Mouse (Mus musculus) neural tube, embryonic 10.5 days (tissue): ENCODE measurements around the gene Scrn1.

Experiments
- DNase-seq: peaks from one replicate; pipeline ENCODE4 v3.0.0-alpha.2; 2017; ENCODE audit warnings: low spot score; ENCODE audit errors: extremely low spot score

Scrn1 gene

DNA sequence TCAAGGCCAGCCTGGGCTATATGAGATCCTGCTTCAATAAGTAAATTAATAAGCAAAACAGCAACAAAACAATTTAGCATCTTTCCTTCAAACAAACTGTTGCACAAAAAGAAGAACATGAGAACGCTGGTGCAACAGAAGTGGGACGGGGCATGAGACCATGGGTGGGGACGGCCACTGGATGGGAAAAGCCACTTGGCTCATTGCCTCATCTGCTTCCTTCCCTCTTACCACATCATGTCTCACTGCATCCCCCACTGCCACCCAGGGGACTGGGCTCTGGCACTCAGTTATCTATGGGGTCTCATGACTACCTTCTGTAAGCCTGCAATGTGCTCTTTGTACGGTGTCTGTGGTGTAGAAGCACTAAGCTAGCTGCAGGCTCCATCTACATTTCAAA lies 30.8 kb downstream of the Scrn1 start:
- no peak for DNase-seq

DNA sequence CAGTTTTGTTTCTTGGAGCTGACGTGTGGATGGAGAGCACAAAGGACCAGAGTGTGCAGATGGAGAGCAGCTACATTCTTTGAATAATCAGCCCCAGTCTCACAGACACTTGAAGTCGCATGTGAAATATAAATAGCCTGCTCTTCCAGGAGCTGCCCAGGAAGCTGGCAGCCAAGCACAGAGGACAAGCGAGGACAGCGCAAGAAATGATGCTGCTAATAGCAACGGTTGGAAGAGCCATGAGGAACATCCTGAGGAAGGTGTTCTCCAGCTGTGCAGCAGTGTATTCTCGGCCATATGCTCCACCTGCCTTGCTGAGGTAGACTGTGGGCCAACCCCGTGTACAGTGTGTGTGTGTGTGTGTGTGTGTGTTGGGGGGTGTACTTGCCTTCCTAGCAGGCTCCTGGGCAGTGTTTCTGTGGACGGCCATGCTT lies 35.2 kb downstream of the Scrn1 start:
- DNase-seq: no peak

DNA sequence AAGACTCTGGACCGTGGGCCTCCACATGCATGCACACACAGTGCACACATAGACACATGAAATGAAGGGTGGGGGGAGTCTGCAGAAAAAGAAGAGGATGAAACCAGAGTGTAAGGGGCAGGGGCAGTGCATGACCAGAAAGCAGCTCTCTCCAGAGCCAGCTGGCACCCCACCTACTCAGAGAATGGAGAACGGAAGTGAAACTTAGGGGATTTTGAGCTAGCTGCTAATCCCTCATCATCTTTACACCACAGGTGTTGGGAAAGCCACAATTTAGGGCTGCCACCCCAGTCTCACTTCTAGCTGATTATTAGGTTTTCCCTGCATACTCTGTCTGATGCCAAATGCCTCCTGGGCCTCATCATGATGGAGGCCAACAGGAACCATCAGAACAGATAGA lies 36.1 kb downstream of the Scrn1 start:
- DNase-seq: no peak

DNA sequence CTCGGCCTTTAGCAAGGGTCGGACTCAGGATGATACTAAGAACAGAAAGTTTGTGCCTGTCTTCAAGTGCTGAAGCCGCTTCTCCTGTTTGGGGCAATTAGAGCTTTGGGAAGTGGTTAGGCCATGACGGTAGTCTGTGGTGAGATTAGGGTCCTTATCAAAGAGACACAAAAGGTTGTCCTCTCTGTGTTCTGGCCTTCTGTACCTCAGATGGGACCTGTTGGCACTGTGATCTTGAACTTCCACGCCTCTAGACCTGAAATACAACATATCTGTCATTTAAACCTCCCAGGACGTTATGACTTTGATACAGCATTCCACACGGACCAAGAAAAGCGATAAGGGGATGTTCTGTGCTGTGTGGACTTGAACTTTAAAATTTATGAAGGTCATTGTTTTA lies 37.6 kb downstream of the Scrn1 start:
- no peak for DNase-seq

DNA sequence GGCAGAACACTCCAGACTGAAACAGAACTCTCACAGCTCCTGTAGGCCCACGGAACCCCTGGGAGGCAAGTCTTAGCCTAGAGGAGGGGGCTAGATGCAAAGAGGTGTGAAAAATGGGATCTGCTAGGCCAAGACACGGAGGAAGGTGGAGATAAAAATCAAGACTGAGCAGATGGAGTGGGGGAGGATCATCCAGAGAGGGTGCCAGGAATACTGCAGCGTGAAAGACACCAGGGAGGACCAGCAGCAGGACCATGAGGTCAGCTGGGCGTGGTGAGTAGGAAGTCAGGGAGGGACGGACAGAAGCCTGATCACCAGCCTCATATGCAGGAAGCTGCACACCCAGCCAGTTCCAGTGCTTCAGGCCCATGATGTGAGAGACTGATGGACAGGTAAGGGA lies 47.5 kb downstream of the Scrn1 start:
- no peak for DNase-seq

DNA sequence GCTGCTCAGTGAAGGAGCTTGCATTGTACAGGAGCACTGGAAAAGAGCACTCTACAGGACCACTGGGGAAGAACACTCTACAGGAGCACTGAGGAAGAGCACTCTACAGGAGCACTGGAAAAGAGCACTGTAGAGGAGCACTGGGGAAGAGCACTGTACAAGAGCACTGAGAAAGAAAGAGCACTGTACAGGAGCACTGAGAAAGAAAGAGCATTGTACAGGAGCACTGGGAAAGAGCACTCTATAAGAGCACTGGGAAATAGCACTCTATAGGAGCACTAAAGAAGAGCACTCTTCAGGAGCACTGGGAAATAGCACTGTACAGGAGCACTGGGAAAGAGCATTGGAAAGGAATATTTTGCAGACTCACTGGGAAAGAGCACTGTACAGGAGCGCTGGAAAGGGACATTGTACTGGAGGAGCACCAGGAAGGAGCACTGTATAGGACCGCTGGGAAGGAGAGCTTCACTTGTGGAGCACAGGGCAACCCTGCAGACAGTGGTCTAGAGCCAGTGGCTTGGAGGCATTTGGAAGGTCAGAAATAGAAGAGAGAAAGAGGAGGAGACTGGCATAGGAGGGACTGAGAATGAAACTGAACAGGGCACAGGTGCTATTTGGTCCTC lies 49.7 kb downstream of the Scrn1 start:
- DNase-seq: no peak

DNA sequence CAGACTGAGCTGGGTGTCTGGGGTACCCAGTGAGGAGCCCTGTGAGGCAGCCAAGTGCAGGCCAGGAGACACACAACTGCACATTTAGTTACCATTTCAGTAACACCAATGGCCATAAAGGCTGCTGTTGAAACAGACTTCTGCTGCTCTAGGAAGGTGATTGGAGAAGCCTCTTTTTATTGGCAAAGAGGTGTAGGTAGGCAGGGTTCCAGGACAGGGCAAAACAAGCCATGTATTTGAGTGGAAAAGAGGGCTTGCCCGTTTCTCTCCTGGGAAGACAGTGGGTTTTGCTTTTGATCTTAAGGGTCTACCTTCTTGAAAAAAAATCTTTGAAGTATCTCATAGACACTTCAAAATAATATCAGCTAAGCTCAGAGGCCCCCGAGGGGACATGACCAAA lies 54.0 kb downstream of the Scrn1 start:
- DNase-seq: no peak

DNA sequence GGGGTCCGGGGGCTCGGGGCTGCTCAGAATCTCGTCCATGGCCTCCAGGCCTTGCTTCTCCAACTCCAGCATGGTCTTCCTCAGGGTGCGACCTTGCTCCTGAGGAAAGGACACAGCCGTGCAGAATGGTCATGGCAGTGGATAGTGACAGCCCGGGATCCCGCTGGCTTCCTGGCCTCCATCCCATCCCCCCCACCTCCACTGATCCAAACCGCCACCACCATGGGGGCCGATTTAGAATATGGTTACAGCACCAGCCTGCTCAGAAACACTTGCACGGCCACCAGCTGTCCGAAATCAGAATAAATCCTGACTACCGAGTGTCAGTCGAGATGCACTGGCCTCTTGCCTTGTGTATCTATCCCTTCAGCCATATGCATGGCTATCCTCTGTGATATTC lies 57.0 kb downstream of the Scrn1 start:
- no peak for DNase-seq

DNA sequence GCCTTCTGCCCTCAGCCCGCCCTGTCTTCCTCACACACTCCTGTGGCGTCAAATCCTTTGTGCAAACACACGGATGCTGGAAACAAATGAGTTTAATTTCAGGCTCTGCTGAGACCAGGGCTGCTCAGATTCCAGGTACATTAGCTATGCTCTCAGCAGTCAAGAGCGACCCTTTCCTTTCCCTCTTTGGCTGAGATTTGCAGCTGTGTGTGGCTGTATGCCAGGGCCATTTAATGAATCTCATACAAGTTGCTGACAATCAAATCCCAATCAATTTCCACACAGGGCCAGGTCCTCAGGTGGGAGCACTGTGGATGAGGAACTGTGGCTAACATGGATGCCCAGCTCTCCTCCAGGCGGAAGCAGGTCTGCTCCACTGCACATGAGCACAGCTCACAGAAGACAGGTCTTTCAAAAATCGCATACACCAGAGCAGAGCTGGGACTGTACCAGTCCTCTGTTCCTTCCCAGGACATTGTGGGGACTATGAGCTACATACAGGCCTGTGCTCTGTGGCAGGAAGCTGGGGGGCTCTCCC lies 58.0 kb downstream of the Scrn1 start:
- DNase-seq: no peak

DNA sequence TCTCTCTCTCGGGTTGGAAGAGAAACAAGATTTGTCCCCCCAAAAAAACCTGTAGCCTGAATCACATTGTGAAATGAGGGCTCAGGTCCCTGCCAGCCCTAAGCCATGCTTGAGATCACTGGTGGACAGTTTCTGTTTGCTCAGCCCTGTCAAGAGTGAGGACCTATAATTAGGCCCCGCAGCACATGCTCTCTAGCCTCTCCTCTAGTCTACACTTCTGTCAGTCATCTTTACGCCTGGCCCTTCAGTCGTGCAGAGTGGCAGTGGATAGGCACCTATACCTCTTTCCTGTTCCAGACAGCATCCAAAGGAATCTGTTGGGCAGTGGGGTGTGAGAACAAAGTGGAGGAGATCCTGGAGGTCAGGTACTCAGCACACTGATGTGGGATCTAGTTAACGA lies 58.5 kb downstream of the Scrn1 start:
- DNase-seq: no peak

DNA sequence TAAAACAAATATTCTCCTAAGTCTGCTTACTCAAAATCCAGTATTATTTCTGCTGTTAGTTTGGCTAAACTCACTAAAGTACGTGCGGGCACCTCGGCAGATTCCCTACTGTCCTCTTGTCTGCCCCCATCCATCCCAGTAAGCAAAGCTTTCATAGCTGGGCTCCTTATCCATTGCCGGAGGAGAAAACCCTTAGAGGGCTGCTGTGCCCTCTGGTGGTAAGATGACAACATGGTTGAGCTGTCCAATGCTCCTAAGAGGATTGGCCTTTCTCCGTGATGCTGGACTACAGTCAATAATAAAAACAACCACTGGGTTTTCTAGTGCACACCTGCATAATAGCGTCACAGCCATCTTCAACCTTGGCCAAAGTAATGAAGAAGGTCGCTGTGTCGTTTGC lies 59.3 kb downstream of the Scrn1 start:
- DNase-seq: no peak

DNA sequence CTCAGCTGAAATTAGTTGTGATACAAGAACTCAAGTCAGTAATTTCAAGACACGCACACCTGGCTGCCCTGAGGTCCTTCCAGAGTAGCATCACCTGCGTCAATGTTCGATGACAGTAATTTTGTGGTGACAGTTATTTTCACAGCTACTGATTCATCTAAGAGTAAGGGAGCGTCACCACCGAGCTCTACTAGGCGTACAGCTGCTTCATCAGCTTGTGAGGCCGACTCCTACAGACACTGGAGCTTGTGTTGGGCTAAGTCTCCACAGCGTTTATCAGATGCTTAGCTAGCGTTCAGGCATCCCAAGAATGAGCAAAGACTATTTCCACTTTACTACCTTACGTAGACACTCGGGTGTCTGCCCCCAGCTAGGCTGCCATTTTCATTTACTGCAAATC lies 60.0 kb downstream of the Scrn1 start:
- no peak for DNase-seq

DNA sequence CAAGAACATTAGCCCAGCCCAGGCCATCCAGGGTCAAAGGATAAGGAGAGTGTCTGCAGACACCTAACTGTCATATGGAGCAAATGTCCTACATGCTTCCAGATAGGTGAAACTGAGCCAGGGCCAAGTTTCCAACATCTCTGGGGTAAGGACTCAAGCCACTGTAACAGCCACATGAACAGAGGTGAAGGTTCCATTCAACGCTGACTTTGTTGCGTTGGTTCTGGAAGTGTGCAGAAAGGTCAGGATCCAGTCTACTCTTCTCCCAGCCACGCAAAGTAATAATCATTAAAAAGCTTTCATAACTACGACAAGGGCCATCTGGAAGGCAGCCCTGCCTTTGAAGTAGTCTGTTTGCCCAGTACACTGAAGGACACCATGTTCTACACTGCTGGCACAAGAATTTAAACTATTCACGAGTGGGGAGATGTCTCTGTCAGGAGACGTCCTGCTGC lies 63.6 kb downstream of the Scrn1 start:
- no peak for DNase-seq

DNA sequence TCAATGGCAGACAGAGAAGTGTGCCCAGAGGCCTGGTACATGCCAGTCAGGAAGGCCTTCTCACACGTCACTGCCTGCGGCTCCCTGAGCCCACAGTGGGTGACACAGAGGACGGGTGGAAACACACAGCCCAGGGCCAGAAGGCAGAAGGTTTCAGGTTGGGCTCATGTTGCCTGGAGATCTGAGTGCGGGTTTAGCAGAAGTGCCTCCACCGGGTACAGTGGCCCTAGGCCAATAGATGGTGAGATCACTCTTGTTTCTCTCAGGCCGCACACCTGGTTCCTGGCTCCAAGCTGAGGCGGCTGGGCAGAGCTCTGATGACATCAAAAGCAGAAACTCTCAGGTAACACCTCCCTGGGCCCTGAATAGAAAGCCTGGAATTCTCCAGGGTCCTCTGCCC lies 70.1 kb downstream of the Scrn1 start:
- no peak for DNase-seq

DNA sequence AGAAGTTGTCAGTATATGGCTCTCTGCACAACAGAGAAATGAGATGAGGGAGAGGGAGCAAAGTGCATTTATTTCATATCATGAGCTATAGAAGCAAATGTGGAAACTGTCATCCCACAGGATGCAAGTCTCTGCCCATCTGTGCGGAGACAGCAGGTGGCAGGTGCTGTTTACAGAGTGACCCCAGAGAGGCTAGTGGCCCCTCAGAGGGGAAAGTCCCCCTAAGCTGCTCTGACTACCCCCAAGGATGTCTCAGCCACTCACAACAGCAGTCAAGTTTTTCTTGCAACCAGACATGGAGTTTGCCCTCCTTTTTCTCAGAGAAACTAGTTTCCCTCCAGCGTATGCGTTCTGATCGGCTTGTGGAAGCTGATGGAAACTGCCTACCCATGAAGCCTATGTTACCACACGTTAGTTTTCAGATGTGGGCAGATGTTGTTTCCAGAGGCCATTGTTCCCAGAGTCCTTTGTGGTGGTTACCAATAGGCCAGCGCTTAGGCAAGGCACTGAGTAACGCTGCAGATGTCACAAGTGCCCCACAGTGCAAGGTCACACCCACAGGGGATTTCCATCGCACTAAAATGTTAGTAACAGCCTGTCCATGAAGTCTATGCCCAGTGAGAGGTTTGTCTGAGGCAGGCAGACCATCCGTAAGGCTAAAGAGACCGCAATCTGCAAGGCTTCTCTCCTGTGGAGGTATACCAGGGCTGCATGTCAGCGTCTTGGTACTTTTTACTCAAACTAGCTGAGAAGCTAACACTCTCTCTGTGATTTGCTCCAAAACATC lies 71.5 kb downstream of the Scrn1 start:
- no peak for DNase-seq

DNA sequence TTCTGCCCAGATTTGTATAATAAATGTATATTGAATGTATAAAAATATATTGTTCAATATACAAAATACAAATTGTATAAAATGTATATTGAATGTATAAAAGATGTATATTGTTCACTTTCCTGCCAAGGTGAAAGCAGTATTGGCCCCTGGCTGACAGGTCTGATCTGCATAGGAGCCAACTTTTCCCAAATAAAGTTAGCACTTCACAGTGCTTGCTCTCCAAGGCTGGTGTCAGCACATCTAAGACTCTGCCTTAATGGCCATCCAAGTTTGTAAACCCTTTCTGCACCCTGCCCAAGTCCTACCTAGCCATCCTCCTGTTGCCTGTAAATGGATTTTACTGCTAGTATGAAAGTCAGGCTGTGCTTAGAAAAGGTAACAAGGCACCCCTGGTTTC lies 72.2 kb downstream of the Scrn1 start:
- no peak for DNase-seq

DNA sequence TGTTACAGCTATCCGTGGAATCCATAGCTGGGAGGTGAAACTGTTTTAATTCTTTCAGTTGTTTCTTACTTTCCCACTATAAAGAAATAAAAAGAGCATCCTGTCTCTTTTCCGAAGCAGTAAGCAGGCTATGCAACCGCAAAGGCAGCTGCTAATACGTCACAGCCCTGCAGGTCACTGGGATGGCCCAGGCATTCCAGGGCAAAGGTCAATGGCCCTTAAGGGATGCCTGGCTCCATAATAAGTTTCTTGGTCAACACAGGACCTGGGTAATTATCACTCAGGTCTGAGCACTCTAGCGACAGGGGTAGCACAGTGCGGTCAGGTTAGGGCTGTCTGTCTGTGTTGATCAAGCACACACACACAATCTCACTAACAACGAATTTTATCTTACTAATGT lies 75.2 kb downstream of the Scrn1 start:
- DNase-seq: no peak

DNA sequence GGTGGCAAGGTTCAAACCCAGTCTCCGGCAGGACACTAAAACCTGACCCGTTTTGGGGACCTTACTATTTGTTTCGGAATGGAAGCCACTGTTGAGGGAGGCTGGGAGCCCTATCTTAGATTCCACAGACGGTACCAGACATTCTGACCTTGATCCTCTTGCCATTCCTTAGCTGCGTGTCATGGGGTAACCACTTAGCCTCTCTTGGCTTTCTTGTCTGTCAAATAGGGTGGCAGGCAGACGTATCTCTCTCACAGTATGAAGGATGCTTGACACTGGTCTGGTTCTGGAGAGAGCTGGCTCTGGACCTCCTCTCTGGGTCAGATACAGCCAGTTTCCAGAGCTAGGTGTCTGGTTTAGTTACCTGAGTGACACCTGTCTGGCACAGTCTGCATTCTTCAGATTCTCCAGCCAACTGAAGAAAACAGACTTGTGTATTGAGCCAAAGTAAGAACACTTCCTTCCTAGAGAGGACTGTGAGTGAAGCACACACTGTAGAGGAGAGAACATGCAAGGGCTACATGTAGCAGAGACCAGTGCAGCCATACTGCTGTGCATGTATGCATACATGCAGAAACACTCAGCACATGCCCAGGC lies 80.2 kb downstream of the Scrn1 start:
- no peak for DNase-seq

DNA sequence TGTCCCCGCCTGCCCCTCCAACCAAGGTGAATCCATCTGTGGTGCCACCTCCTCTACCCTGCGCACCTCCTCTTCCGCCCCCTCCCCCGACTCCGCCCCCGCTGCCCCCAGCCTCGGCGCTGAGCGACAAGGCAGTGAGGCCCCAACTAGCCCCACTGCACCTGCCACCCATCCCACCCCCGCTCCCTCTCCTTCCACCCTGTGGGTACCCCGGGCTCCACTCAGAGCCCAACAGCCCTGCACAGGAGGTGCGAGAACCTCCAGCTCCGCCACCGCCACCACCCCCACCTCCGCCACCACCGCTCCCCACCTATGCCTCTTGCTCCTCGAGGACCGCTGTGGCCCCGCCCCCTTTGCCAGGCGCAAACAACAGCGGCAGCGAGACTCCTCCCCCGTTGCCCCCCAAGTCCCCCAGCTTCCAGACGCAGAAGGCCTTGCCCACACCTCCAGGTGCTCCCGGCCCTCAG lies 80.8 kb downstream of the Scrn1 start:
- no peak for DNase-seq

DNA sequence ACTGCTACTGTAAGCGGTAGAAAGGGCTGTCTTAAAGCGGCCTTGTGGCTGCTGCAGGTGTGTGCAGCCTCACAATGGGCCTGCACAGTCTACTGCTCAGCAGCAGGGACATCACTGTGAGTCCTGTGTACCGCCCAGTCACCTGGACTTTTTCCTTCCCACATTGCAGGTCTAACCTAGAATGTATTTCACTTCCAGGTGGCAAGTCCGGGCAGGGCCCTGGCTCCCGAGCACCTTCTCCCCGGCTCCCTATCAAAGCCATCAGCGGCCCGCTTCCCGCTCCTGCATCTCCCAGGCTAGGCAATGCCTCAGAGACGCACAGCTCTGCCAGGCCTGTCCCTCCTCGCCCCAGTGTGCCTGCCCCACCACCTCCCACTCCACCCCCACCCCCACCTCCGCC lies 81.3 kb downstream of the Scrn1 start:
- DNase-seq: no peak

DNA sequence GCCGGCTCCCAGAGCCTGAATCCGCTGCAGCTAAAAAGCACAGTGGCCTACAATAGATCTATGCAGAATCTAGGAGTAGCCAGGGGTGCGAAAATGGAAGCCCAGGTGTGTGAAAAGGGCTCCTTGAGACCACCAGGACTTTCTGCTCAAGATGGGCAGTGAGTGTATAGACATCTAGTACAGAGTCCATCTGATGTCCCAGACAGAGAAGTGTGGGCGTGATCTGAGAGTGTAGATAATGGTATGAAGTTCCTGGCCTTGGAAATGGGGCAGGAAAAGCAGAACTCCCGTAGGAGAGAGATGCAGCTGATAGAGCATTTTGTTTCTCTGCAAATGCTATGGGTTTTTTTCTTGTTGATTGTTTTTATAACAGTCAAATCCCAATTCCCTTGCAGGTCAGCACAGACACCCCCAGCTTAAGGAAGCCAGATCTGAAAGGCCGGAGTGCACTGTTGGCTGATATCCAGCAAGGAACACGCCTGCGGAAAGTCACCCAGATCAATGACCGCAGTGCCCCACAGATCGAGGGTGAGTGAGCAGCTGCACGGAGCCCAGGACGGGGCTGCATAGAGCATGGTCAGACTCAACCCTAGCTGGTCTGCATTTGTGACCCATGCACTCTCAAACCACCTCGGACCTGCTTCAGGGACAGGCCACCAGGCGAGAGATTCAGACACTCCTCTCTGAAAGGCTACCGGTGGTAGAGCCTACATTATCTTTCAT lies 84.7 kb downstream of the Scrn1 start:
- DNase-seq: no peak
